Mouse (Mus musculus): ENCODE measurements around the gene Crybg3. TPM values are rescaled to one million over a fixed set of nuclear protein-coding genes. Genes with fewer than 3 reads are reported as not detected.

The Crybg3 gene
- polyA plus RNA-seq, 1 experiment, result 5.7 TPM

DNA sequence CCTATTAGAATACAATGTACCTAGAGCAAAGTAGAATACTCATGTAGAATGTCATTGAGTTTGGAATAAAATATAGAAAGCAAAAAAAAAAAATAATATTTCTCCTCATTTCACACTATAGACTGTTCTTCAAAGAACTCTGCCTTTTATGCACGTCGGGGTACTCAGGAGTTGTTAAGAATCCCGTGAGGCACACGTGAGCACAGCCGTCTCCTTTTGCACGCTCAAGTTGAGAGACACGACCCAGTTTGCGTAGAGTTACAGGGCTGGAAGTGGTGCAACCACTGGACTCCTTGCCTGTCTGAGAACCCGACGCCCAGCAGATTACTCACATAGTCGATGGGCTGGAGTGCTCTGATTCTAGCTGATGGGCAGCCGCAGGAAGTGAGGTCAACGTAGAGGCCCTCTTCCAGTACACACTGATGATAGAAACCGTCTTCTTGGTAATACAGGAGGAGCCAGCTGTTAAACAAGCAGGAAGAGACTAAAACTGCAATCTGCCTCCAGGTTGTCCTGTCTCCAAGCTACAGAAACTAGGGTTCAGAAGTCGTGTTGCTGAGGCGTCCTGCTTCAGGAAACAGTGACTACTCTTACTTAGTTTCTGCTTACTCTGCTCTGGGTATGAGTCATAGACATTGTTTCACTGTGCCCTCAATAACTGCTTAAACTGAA is 78.9 kb downstream of the Crybg3 start:
- Histone ChIP-seq H3K27me3 (ENCODE audit: control insufficient read depth, insufficient read depth, low read length) (no peaks in the 10 kb centered on the region), H3K27ac (ENCODE audit: insufficient read depth, low read length) (no peak overlapping the region), H3K4me3 (replicated peaks; ENCODE audit: insufficient read depth, low read depth, low read length) (no peak overlapping the region), H3K4me1 (ENCODE audit: control insufficient read depth, insufficient read depth, low read length) (no peaks in the 10 kb centered on the region)
- no peak for TF ChIP-seq POLR2A (IDR thresholded peaks at IDR 0.05; ENCODE audit: borderline replicate concordance, insufficient read depth, low read length)
- no peak for TF ChIP-seq CTCF (IDR thresholded peaks at IDR 0.05; ENCODE audit: borderline replicate concordance, insufficient read depth, low read depth, low read length)
- DNase-seq, result no peak
- WGBS, result 95% methylated on average over 16 of the region's 16 CpGs

- H3K4me3 ChIP-seq (replicated peaks; ENCODE audit: insufficient read depth, low read depth, low read length), result no peak overlapping the region
- 90% methylated on average over 15 of the region's 15 CpGs for WGBS
- TF ChIP-seq POLR2A (IDR thresholded peaks at IDR 0.05; ENCODE audit: borderline replicate concordance, insufficient read depth, low read length), result no peak
- TF ChIP-seq CTCF (IDR thresholded peaks at IDR 0.05; ENCODE audit: borderline replicate concordance, insufficient read depth, low read depth, low read length), result no peak
- no peaks in the 10 kb centered on the region for H3K27me3 ChIP-seq (ENCODE audit: control insufficient read depth, insufficient read depth, low read length)
- H3K27ac ChIP-seq (ENCODE audit: insufficient read depth, low read length), result no peak overlapping the region
- no peak for DNase-seq
- H3K4me1 ChIP-seq (ENCODE audit: control insufficient read depth, insufficient read depth, low read length), result no peaks in the 10 kb centered on the region
Measured at GRCm38 (mm10) chr16:59517447-59518219, 83.1 kb downstream of the Crybg3 start.

DNA sequence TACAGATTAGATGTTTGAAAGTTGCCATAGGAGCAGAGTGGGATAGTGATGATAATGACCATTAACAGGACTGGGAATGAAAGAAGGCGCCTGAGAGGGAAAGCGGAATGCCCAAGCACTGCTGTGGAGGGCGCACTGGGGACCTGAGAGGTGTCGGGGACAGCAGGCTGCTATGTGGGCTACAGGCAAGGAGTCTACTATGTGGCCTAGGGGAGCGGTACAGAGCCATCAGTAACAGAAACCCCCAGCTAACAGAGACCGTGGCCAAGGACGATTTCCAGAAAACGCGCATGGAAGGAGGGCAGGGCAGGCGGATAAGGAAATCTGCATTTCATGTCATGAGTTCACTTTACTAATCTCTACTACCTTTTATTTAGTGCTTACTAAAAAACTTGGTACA is 83.8 kb downstream of the Crybg3 start:
- DNase-seq, result no peak
- no peaks in the 10 kb centered on the region for H3K4me1 ChIP-seq (ENCODE audit: control insufficient read depth, insufficient read depth, low read length)
- no peaks in the 10 kb centered on the region for H3K27me3 ChIP-seq (ENCODE audit: control insufficient read depth, insufficient read depth, low read length)
- H3K4me3 ChIP-seq (replicated peaks; ENCODE audit: insufficient read depth, low read depth, low read length), result no peak overlapping the region
- TF ChIP-seq CTCF (IDR thresholded peaks at IDR 0.05; ENCODE audit: borderline replicate concordance, insufficient read depth, low read depth, low read length) (no peak), POLR2A (IDR thresholded peaks at IDR 0.05; ENCODE audit: borderline replicate concordance, insufficient read depth, low read length) (no peak)
- 97% methylated on average over 10 of the region's 10 CpGs for WGBS
- no peak overlapping the region for H3K27ac ChIP-seq (ENCODE audit: insufficient read depth, low read length)

DNA sequence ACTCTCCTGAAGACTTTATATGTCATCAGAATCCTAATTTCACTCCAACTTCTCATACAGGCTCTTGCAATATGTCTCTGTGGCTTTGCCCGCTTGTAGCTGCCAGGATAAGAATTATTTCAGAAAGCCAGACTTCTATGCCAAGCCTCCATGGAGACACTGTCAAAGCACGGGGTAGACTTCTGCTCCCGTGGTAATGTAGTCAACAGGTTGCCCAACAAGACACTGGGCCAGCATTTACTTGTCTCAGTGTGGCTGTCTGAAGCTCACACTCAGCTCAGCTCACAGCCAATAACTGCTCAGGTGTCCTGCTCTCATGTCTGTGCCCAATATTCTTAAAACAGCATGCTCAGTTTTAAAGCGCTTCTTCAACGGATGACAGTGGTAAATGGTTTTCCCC is 85.6 kb downstream of the Crybg3 start:
- 57% methylated on average over 5 of the region's 5 CpGs for WGBS
- no peaks in the 10 kb centered on the region for H3K4me1 ChIP-seq (ENCODE audit: control insufficient read depth, insufficient read depth, low read length)
- H3K27ac ChIP-seq (ENCODE audit: insufficient read depth, low read length), result no peak overlapping the region
- no peak for DNase-seq
- TF ChIP-seq CTCF (IDR thresholded peaks at IDR 0.05; ENCODE audit: borderline replicate concordance, insufficient read depth, low read depth, low read length), result no peak
- no peak overlapping the region for H3K4me3 ChIP-seq (replicated peaks; ENCODE audit: insufficient read depth, low read depth, low read length)
- no peaks in the 10 kb centered on the region for H3K27me3 ChIP-seq (ENCODE audit: control insufficient read depth, insufficient read depth, low read length)

DNA sequence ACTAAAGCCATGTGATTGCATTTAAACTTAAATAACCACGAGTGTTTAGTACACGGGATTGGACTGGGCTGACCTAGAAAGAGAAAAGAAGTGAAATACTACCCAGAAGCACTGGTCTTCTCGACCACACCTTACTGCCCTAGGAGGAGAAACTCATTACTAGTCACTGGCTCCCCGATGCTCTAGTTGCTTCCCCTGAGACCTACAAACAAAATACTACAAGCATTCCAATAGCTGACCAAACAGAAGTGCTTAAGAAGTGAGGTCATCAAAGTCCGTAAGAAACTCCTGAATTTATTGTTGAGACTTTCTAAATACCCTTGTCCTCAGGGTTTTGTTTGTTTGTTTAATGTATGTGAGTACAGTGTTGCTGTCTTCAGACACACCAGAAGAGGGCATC is 90.9 kb downstream of the Crybg3 start:
- Histone ChIP-seq H3K27ac (ENCODE audit: insufficient read depth, low read length) (no peak overlapping the region), H3K4me3 (replicated peaks; ENCODE audit: insufficient read depth, low read depth, low read length) (no peak overlapping the region), H3K27me3 (ENCODE audit: control insufficient read depth, insufficient read depth, low read length) (no peaks in the 10 kb centered on the region), H3K4me1 (ENCODE audit: control insufficient read depth, insufficient read depth, low read length) (no peaks in the 10 kb centered on the region)
- DNase-seq, result no peak
- TF ChIP-seq CTCF (IDR thresholded peaks at IDR 0.05; ENCODE audit: borderline replicate concordance, insufficient read depth, low read depth, low read length), result no peak
- TF ChIP-seq POLR2A (IDR thresholded peaks at IDR 0.05; ENCODE audit: borderline replicate concordance, insufficient read depth, low read length), result no peak
- WGBS, result 91% methylated on average over 5 of the region's 5 CpGs

DNA sequence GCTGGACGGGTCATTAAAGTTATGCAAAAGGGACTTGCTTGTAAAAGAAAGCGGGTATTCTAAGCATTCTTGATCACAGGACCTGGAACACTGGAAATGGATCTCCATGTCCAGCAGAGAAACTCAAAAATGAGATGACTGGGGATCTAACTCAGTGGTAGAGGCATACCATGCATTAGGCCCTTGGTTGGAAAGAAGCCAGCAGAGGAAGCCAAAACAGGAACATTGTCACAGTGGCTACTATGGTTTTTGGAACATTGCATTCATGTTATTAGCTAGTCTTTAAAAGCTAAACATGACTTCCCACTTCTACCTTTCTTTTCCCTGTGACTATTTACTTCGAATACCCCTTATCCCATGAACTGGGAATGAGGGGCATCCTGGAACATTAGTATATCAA is 101.6 kb downstream of the Crybg3 start:
- 92% methylated on average over 3 of the region's 3 CpGs for WGBS
- no peak overlapping the region for H3K4me3 ChIP-seq (replicated peaks; ENCODE audit: insufficient read depth, low read depth, low read length)
- H3K4me1 ChIP-seq (ENCODE audit: control insufficient read depth, insufficient read depth, low read length), result no peaks in the 10 kb centered on the region
- no peak overlapping the region for H3K27ac ChIP-seq (ENCODE audit: insufficient read depth, low read length)
- no peak for DNase-seq
- no peaks in the 10 kb centered on the region for H3K27me3 ChIP-seq (ENCODE audit: control insufficient read depth, insufficient read depth, low read length)
- TF ChIP-seq CTCF (IDR thresholded peaks at IDR 0.05; ENCODE audit: borderline replicate concordance, insufficient read depth, low read depth, low read length) (no peak), POLR2A (IDR thresholded peaks at IDR 0.05; ENCODE audit: borderline replicate concordance, insufficient read depth, low read length) (no peak)

- Histone ChIP-seq H3K27ac (ENCODE audit: insufficient read depth, low read length) (no peak overlapping the region), H3K27me3 (ENCODE audit: control insufficient read depth, insufficient read depth, low read length) (no peaks in the 10 kb centered on the region), H3K4me3 (replicated peaks; ENCODE audit: insufficient read depth, low read depth, low read length) (no peak overlapping the region), H3K4me1 (ENCODE audit: control insufficient read depth, insufficient read depth, low read length) (no peaks in the 10 kb centered on the region)
- TF ChIP-seq CTCF (IDR thresholded peaks at IDR 0.05; ENCODE audit: borderline replicate concordance, insufficient read depth, low read depth, low read length), result no peak
- TF ChIP-seq POLR2A (IDR thresholded peaks at IDR 0.05; ENCODE audit: borderline replicate concordance, insufficient read depth, low read length), result no peak
- WGBS, result 73% methylated on average over 1 of the region's 1 CpGs
- DNase-seq, result no peak
Measured at GRCm38 (mm10) chr16:59497947-59498346, 102.8 kb downstream of the Crybg3 start.

- Histone ChIP-seq H3K4me3 (replicated peaks; ENCODE audit: insufficient read depth, low read depth, low read length) (no peak overlapping the region), H3K4me1 (ENCODE audit: control insufficient read depth, insufficient read depth, low read length) (no peaks in the 10 kb centered on the region), H3K27ac (ENCODE audit: insufficient read depth, low read length) (no peak overlapping the region), H3K27me3 (ENCODE audit: control insufficient read depth, insufficient read depth, low read length) (no peaks in the 10 kb centered on the region)
- 89% methylated on average over 14 of the region's 14 CpGs for WGBS
- TF ChIP-seq POLR2A (IDR thresholded peaks at IDR 0.05; ENCODE audit: borderline replicate concordance, insufficient read depth, low read length), result no peak
- TF ChIP-seq CTCF (IDR thresholded peaks at IDR 0.05; ENCODE audit: borderline replicate concordance, insufficient read depth, low read depth, low read length), result no peak
- DNase-seq, result no peak
Measured at GRCm38 (mm10) chr16:59493199-59493598, 107.6 kb downstream of the Crybg3 start.

All from cerebellum, adult 2 months (tissue).